Mouse (Mus musculus): ENCODE data around the gene Pabpn1. TPM values are rescaled to one million over a fixed set of nuclear protein-coding genes. Genes with fewer than 3 reads are reported as not detected.

Gene Pabpn1
- polyA plus RNA-seq, 1 experiment from 2014 or later: 111 TPM

- 89% methylated on average over 5 of the region's 5 CpGs for WGBS
- no peaks in the 10 kb centered on the region for H3K4me1 ChIP-seq
- no peak for ATAC-seq (ENCODE audit: insufficient read depth, low FRiP score, low read depth)
Measured at GRCm38 (mm10) chr14:54870861-54871260, 21.4 kb upstream of the Pabpn1 start, which contains the start of gene Homez. Homez (minus strand) TSS chr14:54870961.

DNA sequence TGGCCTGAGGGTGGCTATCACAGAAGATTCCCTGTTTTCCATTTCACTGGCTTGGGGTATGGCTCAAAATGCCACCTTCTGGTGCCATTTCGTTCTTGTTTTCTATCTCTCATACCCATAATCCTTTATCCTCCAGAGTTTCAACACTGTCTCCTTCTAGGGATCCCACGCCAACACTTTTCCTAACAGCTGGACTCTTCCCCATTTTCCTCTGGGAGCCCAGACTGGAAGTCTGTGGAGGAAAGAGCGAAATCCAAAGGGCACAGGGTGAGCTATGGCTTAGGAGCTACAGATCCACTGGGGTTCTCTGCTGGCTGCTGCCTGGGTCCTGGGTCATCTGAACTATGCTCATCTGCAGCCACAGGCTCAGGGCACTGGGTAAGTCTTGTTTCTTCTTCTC is 18.1 kb upstream of the Pabpn1 start:
- no peak overlapping the region for H3K4me3 ChIP-seq (replicated peaks)
- no peaks in the 10 kb centered on the region for H3K27me3 ChIP-seq (replicated peaks)
- no peak overlapping the region for H3K9ac ChIP-seq
- H3K4me2 ChIP-seq: no peak overlapping the region
- ATAC-seq (ENCODE audit: insufficient read depth, low FRiP score, low read depth): no peak
- H3K9me3 ChIP-seq: no peaks in the 10 kb centered on the region
- no peaks in the 10 kb centered on the region for H3K36me3 ChIP-seq
- no peak overlapping the region for H3K27ac ChIP-seq
- WGBS: 94% methylated on average over 3 of the region's 3 CpGs
- H3K4me1 ChIP-seq: no peaks in the 10 kb centered on the region

More at GRCm38 (mm10) chr14:54870861-54871260, 21.4 kb upstream of the Pabpn1 start, which contains the start of gene Homez:
- H3K9ac ChIP-seq: no peak within 1 kb of the TSS
- no peaks in the 10 kb centered on the region for H3K36me3 ChIP-seq
- H3K4me2 ChIP-seq: no peak within 1 kb of the TSS
- no peak within 1 kb of the TSS for H3K27ac ChIP-seq
- no peaks in the 10 kb centered on the region for H3K27me3 ChIP-seq (replicated peaks)
- no peak within 1 kb of the TSS for H3K4me3 ChIP-seq (replicated peaks)
- H3K9me3 ChIP-seq: no peaks in the 10 kb centered on the region

DNA sequence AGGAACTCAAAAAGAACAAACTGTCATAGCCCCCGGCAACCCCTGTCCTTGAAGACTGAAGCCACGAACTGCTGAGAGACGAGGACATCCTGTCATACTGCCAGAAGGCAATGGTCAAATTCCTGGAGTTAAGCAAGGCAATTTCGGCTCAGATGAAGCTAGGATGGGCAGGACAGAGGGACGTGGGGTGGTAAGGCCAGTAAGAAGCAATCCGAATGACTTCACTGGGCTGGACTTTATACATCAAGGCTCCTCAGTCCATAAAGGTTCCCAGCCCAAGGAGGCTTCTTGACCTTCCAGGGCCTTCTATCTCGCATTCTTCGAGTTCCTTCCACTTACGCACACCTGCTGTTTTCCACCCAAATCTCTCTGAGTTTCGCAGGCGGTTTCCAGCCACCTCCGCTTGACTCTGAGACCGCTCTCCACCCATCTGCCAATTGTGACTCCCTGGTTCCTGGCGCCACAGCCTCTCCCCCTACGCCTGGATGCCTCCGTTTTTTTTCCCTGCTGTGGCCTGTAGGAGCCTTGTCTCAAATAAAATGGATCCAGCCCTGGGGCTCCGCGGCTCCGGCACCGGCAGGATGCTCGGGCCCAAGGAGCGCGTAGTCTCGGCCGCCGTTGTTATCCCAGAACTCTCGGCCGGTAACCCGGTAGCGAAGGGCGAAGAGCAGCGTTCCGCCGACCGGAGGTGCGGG is 16.3 kb upstream of the Pabpn1 start:
- peak overlapping the region; percentile 89 for H3K4me2 ChIP-seq
- H3K9me3 ChIP-seq: no peaks in the 10 kb centered on the region
- no peaks in the 10 kb centered on the region for H3K4me1 ChIP-seq
- peak overlapping the region; percentile 71 for H3K9ac ChIP-seq
- H3K36me3 ChIP-seq: no peaks in the 10 kb centered on the region
- peak overlapping the region; percentile 83 for H3K4me3 ChIP-seq (replicated peaks)
- no peaks in the 10 kb centered on the region for H3K27me3 ChIP-seq (replicated peaks)
- ATAC-seq (ENCODE audit: insufficient read depth, low FRiP score, low read depth): peak; percentile 33
- H3K27ac ChIP-seq: peak overlapping the region; percentile 85
- 5% methylated on average over 36 of the region's 36 CpGs for WGBS

GRCm38 (mm10) chr14:54876539-54877047 is 15.7 kb upstream of the Pabpn1 start:
- Histone ChIP-seq H3K4me1 (no peaks in the 10 kb centered on the region), H3K27me3 (replicated peaks) (no peaks in the 10 kb centered on the region), H3K4me2 (peak overlapping the region; percentile 89), H3K9me3 (no peaks in the 10 kb centered on the region), H3K9ac (peak overlapping the region; percentile 71), H3K4me3 (replicated peaks) (peak overlapping the region; percentile 83), H3K36me3 (no peaks in the 10 kb centered on the region), H3K27ac (peak overlapping the region; percentile 85)
- peak; percentile 91 for ATAC-seq (ENCODE audit: insufficient read depth, low FRiP score, low read depth)
- under 1% methylated on average over 70 of the region's 72 CpGs for WGBS

DNA sequence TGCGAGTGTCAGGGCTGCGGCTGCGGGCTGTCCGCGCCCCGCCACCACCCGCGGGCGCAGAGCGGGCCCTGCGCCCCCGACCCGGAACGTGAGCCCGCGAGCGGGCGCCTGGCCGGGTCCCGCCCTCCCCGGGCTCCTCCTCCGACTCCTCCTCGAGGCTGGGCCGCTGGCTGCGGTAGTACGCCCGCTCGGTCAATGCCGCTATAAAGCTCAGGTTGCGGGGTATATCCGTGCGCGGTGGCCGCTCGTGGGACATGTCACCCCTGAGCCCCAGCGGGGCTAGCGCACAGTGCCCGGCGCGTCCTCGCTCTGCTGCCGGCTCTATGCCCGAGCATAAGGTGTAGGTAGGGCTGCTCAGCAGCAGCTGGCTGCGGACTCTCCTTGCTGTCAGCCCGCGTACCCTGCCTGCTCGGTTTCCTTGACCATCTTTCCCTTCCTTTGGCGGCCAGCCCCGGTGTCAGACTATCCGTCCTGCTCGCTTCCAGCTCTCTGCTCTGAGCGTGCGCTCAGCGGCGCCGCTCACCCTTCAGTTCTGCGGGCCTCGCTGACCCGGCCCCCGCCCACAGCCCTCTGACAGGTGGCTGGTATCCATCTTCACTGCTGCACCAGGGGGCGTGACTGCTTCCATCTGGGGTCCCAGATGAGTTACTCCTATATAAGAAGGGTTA is 15.1 kb upstream of the Pabpn1 start, which contains the start of gene Ppp1r3e:
Ppp1r3e (minus strand) TSS at position 503 of the 668 bp plus-strand sequence.
- Histone ChIP-seq H3K4me2 (peak within 1 kb of the TSS; percentile 89), H3K27me3 (replicated peaks) (no peaks in the 10 kb centered on the region), H3K9ac (peak within 1 kb of the TSS; percentile 71), H3K4me3 (replicated peaks) (peak within 1 kb of the TSS; percentile 83), H3K9me3 (no peaks in the 10 kb centered on the region), H3K4me1 (no peaks in the 10 kb centered on the region), H3K36me3 (no peaks in the 10 kb centered on the region), H3K27ac (peak within 1 kb of the TSS; percentile 85)
- WGBS: under 1% methylated on average over 60 of the region's 61 CpGs
- peak; percentile 80 for ATAC-seq (ENCODE audit: insufficient read depth, low FRiP score, low read depth)

- Histone ChIP-seq H3K4me1 (peaks cover 15% of the 10 kb centered on the region), H3K36me3 (0 out of 2 replicates have a peak, but pooled peaks cover 3% of the 10 kb centered on the region), H3K4me3 (replicated peaks) (peak within 1 kb of the TSS; percentile 53), H3K27me3 (replicated peaks) (no peaks in the 10 kb centered on the region), H3K9ac (peak within 1 kb of the TSS; percentile 66), H3K9me3 (no peaks in the 10 kb centered on the region), H3K4me2 (peak within 1 kb of the TSS; percentile 82), H3K27ac (peak within 1 kb of the TSS; percentile 88)
- under 1% methylated on average over 27 of the region's 27 CpGs for WGBS
- peak; percentile 88 for ATAC-seq (ENCODE audit: insufficient read depth, low FRiP score, low read depth)
Measured at GRCm38 (mm10) chr14:54883154-54884021, 8.9 kb upstream of the Pabpn1 start, which contains the start of the genes Bcl2l2 and Gm20521. Bcl2l2 (plus strand) TSS chr14:54883377. Gm20521 (plus strand) TSS chr14:54883441.

DNA sequence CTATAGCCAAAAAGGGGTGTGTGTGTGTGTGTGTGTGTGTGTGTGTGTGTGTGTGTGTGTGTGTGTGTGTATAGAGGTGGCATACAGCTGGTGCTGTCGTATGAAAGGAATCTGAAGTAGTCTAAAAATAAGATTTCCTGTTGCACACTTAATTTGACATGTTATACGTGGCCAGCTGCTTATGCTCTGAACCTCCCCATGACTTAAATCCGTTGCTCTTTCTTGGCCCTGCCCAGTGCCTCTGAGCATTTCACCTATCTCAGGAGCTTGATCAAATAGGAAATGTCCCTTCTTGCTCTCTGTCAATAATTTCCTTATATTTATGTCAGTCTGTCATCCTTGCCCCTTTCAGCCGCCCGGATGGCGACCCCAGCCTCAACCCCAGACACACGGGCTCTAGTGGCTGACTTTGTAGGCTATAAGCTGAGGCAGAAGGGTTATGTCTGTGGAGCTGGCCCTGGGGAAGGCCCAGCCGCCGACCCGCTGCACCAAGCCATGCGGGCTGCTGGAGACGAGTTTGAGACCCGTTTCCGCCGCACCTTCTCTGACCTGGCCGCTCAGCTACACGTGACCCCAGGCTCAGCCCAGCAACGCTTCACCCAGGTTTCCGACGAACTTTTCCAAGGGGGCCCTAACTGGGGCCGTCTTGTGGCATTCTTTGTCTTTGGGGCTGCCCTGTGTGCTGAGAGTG is 8.1 kb upstream of the Pabpn1 start:
- Histone ChIP-seq H3K27me3 (replicated peaks) (no peaks in the 10 kb centered on the region), H3K27ac (peak overlapping the region; percentile 88), H3K9me3 (no peaks in the 10 kb centered on the region), H3K9ac (peak overlapping the region; percentile 66), H3K4me3 (replicated peaks) (peak overlapping the region; percentile 53), H3K4me2 (peak overlapping the region; percentile 82), H3K4me1 (peaks cover 15% of the 10 kb centered on the region), H3K36me3 (0 out of 2 replicates have a peak, but pooled peaks cover 3% of the 10 kb centered on the region)
- WGBS: 16% methylated on average over 21 of the region's 21 CpGs
- peak; percentile 6 for ATAC-seq (ENCODE audit: insufficient read depth, low FRiP score, low read depth)

DNA sequence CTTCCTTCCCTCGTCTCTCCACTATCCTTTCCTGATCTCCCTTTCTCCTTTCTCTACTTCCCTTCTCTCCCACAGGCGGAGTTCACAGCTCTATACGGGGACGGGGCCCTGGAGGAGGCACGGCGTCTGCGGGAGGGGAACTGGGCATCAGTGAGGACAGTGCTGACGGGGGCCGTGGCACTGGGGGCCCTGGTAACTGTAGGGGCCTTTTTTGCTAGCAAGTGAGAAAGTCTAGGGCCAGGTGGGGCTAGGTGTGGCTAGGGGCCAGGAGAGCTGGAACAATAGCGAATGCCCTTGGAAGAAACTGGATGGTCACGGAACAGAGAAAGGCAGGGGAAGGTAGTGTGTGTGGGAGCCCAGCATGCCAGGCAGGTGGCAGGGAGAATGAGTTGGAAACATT is 7.0 kb upstream of the Pabpn1 start:
- H3K9ac ChIP-seq: no peak overlapping the region
- H3K4me3 ChIP-seq (replicated peaks): no peak overlapping the region
- no peak overlapping the region for H3K27ac ChIP-seq
- H3K4me1 ChIP-seq: peaks cover 15% of the 10 kb centered on the region
- peak overlapping the region; percentile 82 for H3K4me2 ChIP-seq
- WGBS: 79% methylated on average over 11 of the region's 11 CpGs
- 0 out of 2 replicates have a peak, but pooled peaks cover 3% of the 10 kb centered on the region for H3K36me3 ChIP-seq
- H3K27me3 ChIP-seq (replicated peaks): no peaks in the 10 kb centered on the region
- no peak for ATAC-seq (ENCODE audit: insufficient read depth, low FRiP score, low read depth)
- no peaks in the 10 kb centered on the region for H3K9me3 ChIP-seq

GRCm38 (mm10) chr14:54893651-54894181 is 1.4 kb downstream of the Pabpn1 start:
- H3K4me2 ChIP-seq: peak overlapping the region; percentile 52
- peaks cover 13% of the 10 kb centered on the region; the same call in 1 of the 2 replicates for H3K4me1 ChIP-seq
- peak overlapping the region; percentile 98 for H3K9ac ChIP-seq
- no peaks in the 10 kb centered on the region for H3K9me3 ChIP-seq
- H3K36me3 ChIP-seq: peaks cover 15% of the 10 kb centered on the region
- under 1% methylated on average over 38 of the region's 38 CpGs for WGBS
- peak overlapping the region; percentile 89 for H3K27ac ChIP-seq
- peak overlapping the region; percentile 90 for H3K4me3 ChIP-seq (replicated peaks)
- no peaks in the 10 kb centered on the region for H3K27me3 ChIP-seq (replicated peaks)
- peak; percentile 99 for ATAC-seq (ENCODE audit: insufficient read depth, low FRiP score, low read depth)

DNA sequence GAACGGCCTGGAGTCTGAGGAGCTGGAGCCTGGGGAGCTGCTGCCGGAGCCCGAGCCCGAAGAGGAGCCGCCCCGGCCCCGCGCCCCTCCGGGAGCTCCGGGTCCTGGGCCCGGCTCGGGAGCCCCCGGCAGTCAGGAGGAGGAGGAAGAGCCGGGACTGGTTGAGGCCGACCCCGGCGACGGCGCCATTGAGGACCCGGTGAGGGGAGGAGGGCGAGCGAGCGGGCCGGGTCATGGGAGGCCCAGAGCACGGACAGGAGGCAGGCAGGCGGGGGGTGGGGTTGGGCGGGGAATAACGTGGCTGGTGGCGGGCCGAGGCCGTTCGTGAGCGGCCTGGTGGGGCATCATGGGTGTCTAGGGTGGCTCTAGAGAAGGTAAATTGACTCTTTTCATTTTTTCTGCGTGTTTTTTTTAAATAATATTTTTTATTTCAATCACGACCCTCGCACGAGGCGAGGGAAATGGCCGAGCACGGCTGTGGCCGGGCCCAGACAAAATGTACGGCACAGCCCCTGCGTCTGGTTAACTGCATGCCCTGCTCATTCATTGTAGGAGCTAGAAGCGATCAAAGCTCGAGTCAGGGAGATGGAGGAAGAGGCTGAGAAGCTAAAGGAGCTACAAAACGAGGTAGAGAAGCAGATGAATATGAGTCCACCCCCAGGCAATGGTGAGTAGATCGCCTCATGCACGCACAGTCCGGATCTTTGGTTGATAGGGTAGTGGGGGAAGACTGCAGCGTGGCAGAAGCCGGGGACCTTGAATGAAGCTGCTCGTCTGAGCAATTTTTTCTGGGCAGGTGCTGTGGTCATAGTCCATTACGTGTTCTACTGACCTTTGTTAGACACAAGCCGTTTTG is 2.2 kb downstream of the Pabpn1 start:
- peaks cover 13% of the 10 kb centered on the region; the same call in 1 of the 2 replicates for H3K4me1 ChIP-seq
- H3K9ac ChIP-seq: peak overlapping the region; percentile 98
- peaks cover 15% of the 10 kb centered on the region for H3K36me3 ChIP-seq
- H3K4me3 ChIP-seq (replicated peaks): peak overlapping the region; percentile 90
- under 1% methylated on average over 45 of the region's 54 CpGs for WGBS
- no peaks in the 10 kb centered on the region for H3K27me3 ChIP-seq (replicated peaks)
- H3K9me3 ChIP-seq: no peaks in the 10 kb centered on the region
- peak overlapping the region; percentile 75 for H3K4me2 ChIP-seq
- peak; percentile 47 for ATAC-seq (ENCODE audit: insufficient read depth, low FRiP score, low read depth)
- peak overlapping the region; percentile 89 for H3K27ac ChIP-seq

All from stomach, embryonic 15.5 days (tissue).